ENCODE assay signal across 8 mouse cellular contexts in genomic region chr5:45638806-45639714, GRCm38 (mm10). TPM values are rescaled to one million over a fixed set of nuclear protein-coding genes. Genes with fewer than 3 reads are reported as not detected.
A peak's percentile ranks its signal among the peaks of the same experiment; 100 is the strongest.
DNase-seq lines count a peak whose midpoint lies in the region; ATAC-seq and TF ChIP-seq lines count a peak whose summit lies in the region.

Gene Fam184b, minus strand, starts transcription at chr5:45639614.

- peaks cover 43% of the 10 kb centered on the region for H3K27me3 ChIP-seq in embryonic facial prominence, embryonic 10.5 days (replicated peaks; ENCODE audit: low read depth, poor library complexity, severe bottlenecking)
- peaks cover 9% of the 10 kb centered on the region for H3K27me3 ChIP-seq in liver, embryonic 14.5 days (ENCODE audit: control insufficient read depth, insufficient read depth, low read length)

- H3K36me3 ChIP-seq in embryonic facial prominence, embryonic 10.5 days (replicated peaks) = no peaks in the 10 kb centered on the region
- H3K36me3 ChIP-seq in liver, embryonic 14.5 days (replicated peaks; ENCODE audit: control insufficient read depth, insufficient read depth, low read depth) = no peaks in the 10 kb centered on the region

- peak within 1 kb of the TSS; percentile 65 for H3K4me2 ChIP-seq in liver, embryonic 14.5 days (ENCODE audit: low read depth)

- WGBS in embryonic facial prominence, embryonic 10.5 days = under 1% methylated on average over 48 of the region's 48 CpGs
- WGBS in liver, embryonic 14.5 days (ENCODE audit: insufficient replicate concordance) = under 1% methylated on average over 48 of the region's 48 CpGs

- ATAC-seq in liver, embryonic 14.5 days (ENCODE audit: insufficient read depth) = no peak

- H3K9ac ChIP-seq in liver, embryonic 14.5 days (replicated peaks) = no peak within 1 kb of the TSS

- peak within 1 kb of the TSS; percentile 74 for H3K4me3 ChIP-seq in embryonic facial prominence, embryonic 10.5 days
- H3K4me3 ChIP-seq in liver, embryonic 14.5 days (ENCODE audit: insufficient read depth in 1 of 2, low read depth in 2 of 2, low read length in 2 of 2) = peak within 1 kb of the TSS; percentile 4 to 49

- H3K27ac ChIP-seq in embryonic facial prominence, embryonic 10.5 days (replicated peaks) = peak within 1 kb of the TSS; percentile 73
- H3K27ac ChIP-seq in liver, embryonic 14.5 days = no peak within 1 kb of the TSS

- no peak for TF ChIP-seq CTCF in liver, embryonic 14.5 days (IDR thresholded peaks at IDR 0.05; ENCODE audit: low read depth)

- H3K9me3 ChIP-seq in embryonic facial prominence, embryonic 10.5 days = no peaks in the 10 kb centered on the region
- H3K9me3 ChIP-seq in liver, embryonic 14.5 days (ENCODE audit: control insufficient read depth, low read length) = no peaks in the 10 kb centered on the region

- TF ChIP-seq EP300 in liver, embryonic 14.5 days (IDR thresholded peaks at IDR 0.05; ENCODE audit: low read depth) = no peak

- peaks cover 10% of the 10 kb centered on the region for H3K4me1 ChIP-seq in embryonic facial prominence, embryonic 10.5 days
- H3K4me1 ChIP-seq in liver, embryonic 14.5 days (replicated peaks; ENCODE audit: control insufficient read depth in 2 of 2, insufficient read depth in 2 of 2, low read length in 1 of 2) = 0 out of 4 replicates have a peak, but pooled peaks cover 0 to 4% of the 10 kb centered on the region in 2 experiments

- DNase-seq in B cell, adult 2 months = peak; percentile 13 to 15
- peak; percentile 51 for DNase-seq in adrenal gland, adult 2 months
- DNase-seq in embryonic facial prominence, embryonic 10.5 days (ENCODE audit: low spot score) = peak; percentile 68
- peak; percentile 5 to 16 for DNase-seq in heart, postnatal 14 days
- peak; percentile 70 for DNase-seq in layer of hippocampus, adult 11-12 months (ENCODE audit: low spot score)
- no peak for DNase-seq in liver, embryonic 14.5 days (ENCODE audit: low read depth in 3 of 3, low spot score in 3 of 3)
- peak; percentile 53 for DNase-seq in neural tube, embryonic 10.5 days (ENCODE audit: extremely low spot score, low spot score)
- DNase-seq in testis, postnatal 14 days (ENCODE audit: low spot score) = peak; percentile 61

- intact Hi-C loops in heart, postnatal 14 days (cut with DNase I) = no loop called here

RNA-seq across cellular contexts. Expression of gene Fam184b, which starts in this region (rescaled TPM):
- total RNA-seq in adrenal gland, adult 2 months (2021) = under 1 TPM; 0.17 to 0.41 TPM
- not detected in 2 replicates for polyA plus RNA-seq in adrenal gland, adult 2 months (2012; rRNA removed)
- 0.62 and 0.67 TPM in 2 replicates for polyA plus RNA-seq in embryonic facial prominence, embryonic 10.5 days (2016; fragmentation: Nextera tagmentation; extraction: Ambion mirVana)
- total RNA-seq in heart, postnatal 14 days (2021) = under 1 TPM; 0.07 TPM
- 0.04 TPM in 2 replicates for polyA plus RNA-seq in liver, embryonic 14.5 days (2012; rRNA removed)
- 0.09 TPM in 1 of 2 replicates, not detected in the other for polyA plus RNA-seq in liver, embryonic 14.5 days (2014; fragmentation: Nextera tagmentation; extraction: Ambion mirVana)

Comparison
In these comparisons a context has a peak if more than half of its experiments do, and no peak if none do; other contexts are left out.
1. Peak in DNase-seq in adrenal gland, adult 2 months; RNA of the gene not detected or under 1 TPM.
2. Peak in DNase-seq, H3K4me3 ChIP-seq and H3K27ac ChIP-seq in embryonic facial prominence, embryonic 10.5 days; RNA of the gene not detected or under 1 TPM.
3. Peak in DNase-seq in heart, postnatal 14 days; RNA of the gene not detected or under 1 TPM.
4. DNase-seq: peak in B cell, adult 2 months (2 of 2), layer of hippocampus, adult 11-12 months (single experiment), neural tube, embryonic 10.5 days (single experiment) and testis, postnatal 14 days (single experiment); none in liver, embryonic 14.5 days (0 of 3).